Mouse (Mus musculus): ENCODE results near the gene Crat.
"Not testable (repeated sequence)": the region's sequence is repeated elsewhere in the genome, so short reads cannot be mapped to it uniquely, and the experiment has no call there.

DNA sequence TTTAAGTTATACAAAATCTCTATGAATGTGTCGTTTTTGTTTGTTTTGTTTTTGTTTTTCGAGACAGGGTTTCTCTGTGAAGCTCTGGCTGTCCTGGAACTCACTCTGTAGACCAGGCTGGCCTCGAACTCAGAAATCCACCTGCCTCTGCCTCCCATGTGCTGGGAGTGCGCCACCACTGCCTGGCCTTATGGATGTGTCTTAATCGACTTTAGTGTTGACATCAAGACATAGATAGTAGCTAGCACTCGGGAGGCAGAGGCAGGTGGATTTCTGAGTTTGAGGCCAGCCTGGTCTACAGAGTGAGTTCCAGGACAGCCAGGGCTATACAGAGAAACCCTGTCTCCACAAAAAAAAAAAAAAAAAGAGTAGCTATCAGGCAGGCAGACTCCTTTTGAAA, 1.5 kb upstream of the Crat start:
- 0 out of 2 replicates have a peak, but pooled peaks have one; percentile 31 for TF ChIP-seq CTCF (IDR thresholded peaks at IDR 0.05; ENCODE audit: low read depth)
- TF ChIP-seq EP300 (IDR thresholded peaks at IDR 0.05; ENCODE audit: low read depth): not testable (repeated sequence)
